Mouse (Mus musculus) sigmoid colon, adult 10 weeks (tissue): ENCODE results near the gene Etfa. TPM values are rescaled to one million over a fixed set of nuclear protein-coding genes. Genes with fewer than 3 reads are reported as not detected.

Experiments
- polyA plus RNA-seq: library from polyadenylated mRNA; stranded (reverse); fragments of 350-450 nt; fragmentation: Illumina TruSeq; extraction: RNeasy Lipid Tissue Mini Kit (QIAGEN cat#74804); gene quantifications from one replicate; pipeline ENCODE4 v1.2.3, GENCODE M21; 2014; ENCODE audit warnings: low read depth, low replicate concordance

The Etfa gene
- polyA plus RNA-seq: 309 TPM

GRCm38 (mm10) chr9:55512027-55512543 is at the start of gene Etfa:
Etfa (minus strand) TSS chr9:55512243.

GRCm38 (mm10) chr9:55538377-55538776 is 26.3 kb upstream of the Etfa start, which contains the start of gene Isl2:
Isl2 (plus strand) TSS chr9:55538672.

Other genes with a start within 250 kb of the Etfa start
- 1.4 TPM for gene Nrg4, start 185.4 kb downstream of the Etfa start, polyA plus RNA-seq
- gene Tmem266, start 185.3 kb downstream of the Etfa start, polyA plus RNA-seq: not detected
- 0.28 TPM for gene Isl2, start 26.4 kb upstream of the Etfa start, polyA plus RNA-seq